Mouse (Mus musculus) bone marrow, adult 2 months (tissue): Measurements from ENCODE around the gene Fam78b. TPM values are rescaled to one million over a fixed set of nuclear protein-coding genes. Genes with fewer than 3 reads are reported as not detected.

ENCODE experiments used
- H3K27ac ChIP-seq: fragments of 200-500 bp; 2 replicates; pipeline ENCODE4 v1.5.1; 2012; ENCODE audit warnings: low read depth, mild to moderate bottlenecking, control low read depth, inconsistent platforms, low read length; ENCODE audit not compliant: control insufficient read depth, poor library complexity, insufficient read depth
- H3K4me1 ChIP-seq: fragments of 200-500 bp; 2 replicates; pipeline ENCODE4 v1.6.1; 2011; ENCODE audit warnings: low read length; ENCODE audit not compliant: control insufficient read depth, insufficient read depth
- H3K4me3 ChIP-seq: fragments of 200-500 bp; replicated peaks from 2 replicates; pipeline ENCODE3; 2011; ENCODE audit warnings: mild to moderate bottlenecking, low read depth, low read length, control low read depth; ENCODE audit not compliant: control insufficient read depth
- CTCF ChIP-seq: fragments of 200-500 bp; IDR thresholded peaks from 2 replicates; pipeline ENCODE4 v1.5.1; 2011; ENCODE audit warnings: low read length, control low read depth; ENCODE audit not compliant: control insufficient read depth, insufficient read depth
- POLR2A ChIP-seq: fragments of 200-500 bp; IDR thresholded peaks from 2 replicates; pipeline ENCODE4 v1.6.1; 2011; ENCODE audit warnings: low read depth, mild to moderate bottlenecking, control low read depth, low read length, borderline replicate concordance; ENCODE audit not compliant: control insufficient read depth
- WGBS: fragments of 180-500 bp; shearing (Covaris S2); methylation state at CpG from one replicate; pipeline ENCODE4 v1.1.7; 2018; 5-methylcytosine and 5-hydroxymethylcytosine counted together
- polyA plus RNA-seq: library from polyadenylated mRNA; stranded (reverse); fragments of >200 nt; gene quantifications from 2 replicates; pipeline ENCODE4 v1.2.4, GENCODE M21; 2011; ENCODE audit warnings: low replicate concordance; ENCODE audit not compliant: missing spikeins, insufficient read depth, insufficient read length

The Fam78b gene
- polyA plus RNA-seq, 1 experiment = not detected

- no peaks in the 10 kb centered on the region for H3K4me1 ChIP-seq
- H3K27ac ChIP-seq = no peak overlapping the region
- no peak overlapping the region for H3K4me3 ChIP-seq
- no peak for TF ChIP-seq POLR2A
- TF ChIP-seq CTCF = no peak
- WGBS = 59% methylated on average over 3 of the region's 3 CpGs
Measured at GRCm38 (mm10) chr1:167093551-167093950, 92.3 kb downstream of the Fam78b start.

GRCm38 (mm10) chr1:167094589-167095148 lies 93.5 kb downstream of the Fam78b start:
- H3K27ac ChIP-seq = no peak overlapping the region
- TF ChIP-seq CTCF (no peak), POLR2A (no peak)
- no peaks in the 10 kb centered on the region for H3K4me1 ChIP-seq
- WGBS = 78% methylated on average over 10 of the region's 10 CpGs
- no peak overlapping the region for H3K4me3 ChIP-seq

GRCm38 (mm10) chr1:167098741-167099140 lies 97.5 kb downstream of the Fam78b start:
- 83% methylated on average over 7 of the region's 7 CpGs for WGBS
- TF ChIP-seq POLR2A (no peak), CTCF (no peak)
- H3K4me1 ChIP-seq = no peaks in the 10 kb centered on the region
- no peak overlapping the region for H3K4me3 ChIP-seq
- no peak overlapping the region for H3K27ac ChIP-seq

DNA sequence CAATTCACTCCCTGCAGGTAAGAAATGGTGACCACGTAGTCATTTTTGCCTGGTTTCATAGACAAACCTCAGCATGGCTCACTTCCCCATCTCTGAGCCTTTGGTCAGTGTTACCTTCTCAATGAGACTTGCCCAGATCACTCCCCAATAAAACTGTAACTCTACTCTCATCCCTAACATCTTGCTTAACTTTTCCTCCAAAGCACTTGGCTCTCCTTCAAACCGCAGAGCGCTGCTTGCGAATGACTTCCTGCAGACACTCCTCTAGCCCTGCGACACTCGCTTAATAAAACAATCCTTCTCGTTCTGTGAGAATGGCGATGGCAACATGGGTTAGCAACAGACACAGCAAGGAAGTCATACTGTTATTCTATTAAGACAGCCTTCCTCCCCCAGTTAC lies 100.8 kb downstream of the Fam78b start:
- no peak overlapping the region for H3K4me3 ChIP-seq
- WGBS = 29% methylated on average over 8 of the region's 8 CpGs
- no peaks in the 10 kb centered on the region for H3K4me1 ChIP-seq
- no peak overlapping the region for H3K27ac ChIP-seq
- TF ChIP-seq POLR2A = no peak
- TF ChIP-seq CTCF = no peak

- TF ChIP-seq POLR2A (no peak), CTCF (no peak)
- WGBS = 50% methylated on average over 9 of the region's 9 CpGs
- H3K4me3 ChIP-seq = no peak overlapping the region
Measured at GRCm38 (mm10) chr1:167102566-167102965, 101.3 kb downstream of the Fam78b start.

GRCm38 (mm10) chr1:167104956-167105626 lies 103.9 kb downstream of the Fam78b start:
- H3K4me1 ChIP-seq = no peaks in the 10 kb centered on the region
- no peak overlapping the region for H3K27ac ChIP-seq
- TF ChIP-seq POLR2A = no peak
- no peak for TF ChIP-seq CTCF
- no peak overlapping the region for H3K4me3 ChIP-seq
- WGBS = 50% methylated on average over 5 of the region's 5 CpGs

More at GRCm38 (mm10) chr1:167102566-167102965, 101.3 kb downstream of the Fam78b start:
- H3K4me1 ChIP-seq = no peaks in the 10 kb centered on the region
- no peak overlapping the region for H3K27ac ChIP-seq

DNA sequence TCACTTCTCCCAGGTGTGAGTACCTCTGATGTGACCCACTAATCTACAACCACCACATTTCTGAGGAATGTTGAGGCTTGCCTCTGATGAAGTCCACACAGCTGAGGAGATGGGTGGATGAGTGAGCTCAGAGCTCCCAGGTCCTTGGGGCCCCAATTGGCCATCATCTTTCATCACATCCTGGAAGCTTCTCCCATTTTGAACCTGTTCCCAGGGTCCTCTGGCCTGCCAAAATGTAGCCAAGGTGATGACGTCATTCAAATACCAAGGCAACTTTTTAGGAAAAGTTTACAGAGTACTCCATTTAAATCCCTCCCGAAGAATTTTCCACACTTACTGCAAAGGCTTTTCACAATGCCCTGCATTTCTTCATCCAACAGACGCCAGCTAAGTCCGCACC lies 104.7 kb downstream of the Fam78b start:
- 78% methylated on average over 4 of the region's 4 CpGs for WGBS
- H3K4me1 ChIP-seq = no peaks in the 10 kb centered on the region
- TF ChIP-seq POLR2A = no peak
- no peak for TF ChIP-seq CTCF
- no peak overlapping the region for H3K4me3 ChIP-seq
- H3K27ac ChIP-seq = no peak overlapping the region

- TF ChIP-seq POLR2A (no peak), CTCF (no peak)
- 77% methylated on average over 8 of the region's 8 CpGs for WGBS
Measured at GRCm38 (mm10) chr1:167108973-167109509, 107.8 kb downstream of the Fam78b start.

More at GRCm38 (mm10) chr1:167108973-167109509, 107.8 kb downstream of the Fam78b start:
- Histone ChIP-seq H3K27ac (no peak overlapping the region), H3K4me1 (no peaks in the 10 kb centered on the region), H3K4me3 (no peak overlapping the region)
